Mouse (Mus musculus) CH12.LX (cell line): ENCODE data around the gene Arpp21.

ENCODE experiments used
- CTCF ChIP-seq, 2 experiments: IDR thresholded peaks in 1 of 2; conservative IDR thresholded peaks in 1 of 2; 2 replicates each; pipeline ENCODE4 v1.5.1; 2011 to 2012; ENCODE audit warnings: low read depth in 2 of 2, low read length in 2 of 2, improper control_type of control experiment in 1 of 2, inconsistent platforms in 1 of 2, mild to moderate bottlenecking in 1 of 2, moderate library complexity in 1 of 2
- EP300 ChIP-seq: IDR thresholded peaks from 2 replicates; pipeline ENCODE4 v1.6.1; 2011; ENCODE audit warnings: low read length, improper control_type of control experiment
- GABPA ChIP-seq: IDR thresholded peaks from 2 replicates; pipeline ENCODE4 v1.6.1; 2012; ENCODE audit warnings: low read depth, low read length, improper control_type of control experiment, inconsistent platforms; ENCODE audit not compliant: insufficient replicate concordance
- HCFC1 ChIP-seq: IDR thresholded peaks from 2 replicates; pipeline ENCODE4 v1.6.1; 2012; ENCODE audit warnings: low read depth, mild to moderate bottlenecking, inconsistent platforms, low read length, improper control_type of control experiment
- MAX ChIP-seq: IDR thresholded peaks from 2 replicates; pipeline ENCODE4 v1.6.1; 2011; ENCODE audit warnings: low read length, improper control_type of control experiment
- MAZ ChIP-seq: IDR thresholded peaks from 2 replicates; pipeline ENCODE4 v1.6.1; 2012; ENCODE audit warnings: low read depth, mild to moderate bottlenecking, inconsistent platforms, low read length, improper control_type of control experiment, moderate library complexity
- POLR2A ChIP-seq: IDR thresholded peaks from 2 replicates; pipeline ENCODE4 v1.6.1; 2011; ENCODE audit warnings: low read depth, mild to moderate bottlenecking, improper control_type of control experiment, low read length
- RAD21 ChIP-seq: IDR thresholded peaks from 2 replicates; pipeline ENCODE4 v1.6.1; 2011; ENCODE audit warnings: low read depth, mild to moderate bottlenecking, low read length, improper control_type of control experiment, moderate library complexity
- RCOR1 ChIP-seq: conservative IDR thresholded peaks from 2 replicates; pipeline ENCODE4 v1.6.1; 2012; ENCODE audit warnings: low read depth, mild to moderate bottlenecking, inconsistent platforms, low read length, improper control_type of control experiment
- SIN3A ChIP-seq: IDR thresholded peaks from 2 replicates; pipeline ENCODE4 v1.6.1; 2012; ENCODE audit warnings: low read length, improper control_type of control experiment, inconsistent platforms
- ZKSCAN1 ChIP-seq: IDR thresholded peaks from 2 replicates; pipeline ENCODE4 v1.6.1; 2012; ENCODE audit warnings: low read depth, inconsistent platforms, low read length, improper control_type of control experiment, borderline replicate concordance

DNA sequence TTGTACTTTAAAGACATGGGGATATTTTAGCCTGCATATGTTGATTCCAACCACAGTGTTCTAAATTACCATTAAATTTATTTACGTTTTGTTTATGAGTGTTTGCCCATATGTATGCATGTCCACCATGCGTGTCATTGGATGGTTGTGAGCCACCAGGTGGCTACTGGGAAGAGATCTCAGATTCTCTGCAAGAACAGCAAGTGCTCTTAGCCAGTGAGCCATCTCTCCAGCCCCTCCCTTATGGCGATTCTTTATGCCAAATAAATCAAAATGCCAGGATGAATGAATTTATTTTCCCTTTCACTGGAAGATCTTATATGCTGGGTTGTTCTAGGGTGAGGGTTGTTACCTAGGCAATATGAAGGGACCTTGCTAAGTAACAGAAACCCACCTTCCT, 7.3 kb downstream of the Arpp21 start:
- TF ChIP-seq GABPA = no peak
- no peak for TF ChIP-seq RCOR1
- no peak for TF ChIP-seq SIN3A
- no peak for TF ChIP-seq MAX
- no peak for TF ChIP-seq CTCF (conservative IDR thresholded peaks at IDR 0.05 in 1 of 2, IDR thresholded peaks at IDR 0.05 in 1 of 2; ENCODE audit: low read depth in 2 of 2, low read length in 2 of 2)
- TF ChIP-seq MAZ = no peak
- TF ChIP-seq EP300 = no peak
- TF ChIP-seq HCFC1 = no peak
- TF ChIP-seq POLR2A = no peak
- no peak for TF ChIP-seq ZKSCAN1
- TF ChIP-seq RAD21 = no peak
